ENCODE assay signal across 1 mouse cellular context in the genomic region with DNA sequence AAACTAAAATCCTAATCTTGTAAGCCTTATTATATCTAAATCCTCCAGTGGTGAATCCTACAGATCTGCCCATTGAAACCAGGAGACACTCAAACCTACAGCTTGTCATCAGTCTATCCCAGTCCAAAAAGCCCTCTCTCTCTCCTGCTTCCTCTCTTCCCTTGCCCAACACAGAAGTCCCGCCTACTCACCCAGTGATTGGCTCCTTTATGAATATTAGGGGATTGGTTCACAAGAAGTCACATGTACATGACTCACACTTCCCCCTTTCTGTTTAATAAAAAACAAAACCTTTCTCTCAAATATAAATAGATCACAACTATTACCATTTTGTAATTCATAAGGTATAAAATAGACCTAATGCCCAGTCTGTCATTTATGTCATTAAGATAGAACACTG.
TF ChIP-seq lines count a peak whose summit lies in the region.

No protein-coding gene starts in this region.

TF ChIP-seq in MEL, 35 proteins besides CTCF, POLR2A, EP300 and RAD21:
- TF ChIP-seq USF1 (IDR thresholded peaks at IDR 0.05; ENCODE audit: low read depth, low read length) (peak; percentile 78), GATA1 (IDR thresholded peaks at IDR 0.05; ENCODE audit: low read depth, low read length) (no peak)
